Mouse (Mus musculus) stomach, postnatal 0 days (tissue): ENCODE results near the gene 6030458C11Rik.

Source experiments
- CTCF ChIP-seq: IDR thresholded peaks from 2 replicates; pipeline ENCODE4 v1.5.1; 2016; ENCODE audit warnings: antibody characterized with exemption, low read depth, mild to moderate bottlenecking, moderate library complexity
- EP300 ChIP-seq: optimal IDR thresholded peaks from 2 replicates; pipeline ENCODE3; 2016; ENCODE audit warnings: antibody characterized with exemption

GRCm38 (mm10) chr15:12829878-12830277 lies 5.4 kb upstream of the 6030458C11Rik start:
- no peak for TF ChIP-seq EP300
- TF ChIP-seq CTCF: no peak
